Mouse (Mus musculus) CD4-positive naive resting alpha-beta T cell, adult 76 days (primary cell): Measurements from ENCODE around the gene Rap1a. TPM values are rescaled to one million over a fixed set of nuclear protein-coding genes. Genes with fewer than 3 reads are reported as not detected.

Experiments
- total RNA-seq: library from RNA; stranded (reverse); gene quantifications from one replicate; pipeline ENCODE4 v1.2.4, GENCODE M21; 2023

Gene Rap1a
- 105 TPM for total RNA-seq

GRCm38 (mm10) chr3:105801191-105802166 is at the start of gene Rap1a:
Gene Rap1a, minus strand, starts transcription at chr3:105801336.

GRCm38 (mm10) chr3:105704031-105705008 is 96.8 kb downstream of the Rap1a start, which contains the start of gene Inka2:
Gene Inka2, plus strand, starts transcription at chr3:105704599.

GRCm38 (mm10) chr3:105687324-105688060 is 113.6 kb downstream of the Rap1a start, which contains the start of gene Ddx20:
Gene Ddx20, minus strand, starts transcription at chr3:105687574.

Other genes starting within 250 kb of the Rap1a start
- gene Ddx20, start 113.8 kb downstream of the Rap1a start, total RNA-seq = 26.0 TPM
- 1.9 TPM for gene Inka2, start 96.7 kb downstream of the Rap1a start, total RNA-seq
- not detected for gene Adora3, start 69.5 kb upstream of the Rap1a start, total RNA-seq
- gene Tmigd3, start 69.6 kb upstream of the Rap1a start, total RNA-seq = not detected
- 3.5 TPM for gene I830077J02Rik, start 131.3 kb upstream of the Rap1a start, total RNA-seq
- 46.4 TPM for gene Wdr77, start 158.0 kb upstream of the Rap1a start, total RNA-seq
- gene Atp5f1, start 158.8 kb upstream of the Rap1a start, total RNA-seq = 136 TPM
- 10.5 TPM for gene Ovgp1, start 172.4 kb upstream of the Rap1a start, total RNA-seq
- gene Pifo, start 213.3 kb upstream of the Rap1a start, total RNA-seq = 1.8 TPM
- gene Chil5, start 231.5 kb upstream of the Rap1a start, total RNA-seq = 2.4 TPM